Mouse (Mus musculus): ENCODE data around the gene Pef1. TPM values are rescaled to one million over a fixed set of nuclear protein-coding genes. Genes with fewer than 3 reads are reported as not detected.
A peak's percentile ranks its signal among the peaks of the same experiment; 100 is the strongest.

Pef1 gene
- total RNA-seq, 1 experiment, result 36.2 TPM

GRCm38 (mm10) chr4:130123020-130123419 lies 20.7 kb downstream of the Pef1 start:
- peak overlapping the region; percentile 22; the same call in 1 of the 2 replicates for H3K9ac ChIP-seq (ENCODE audit: insufficient read depth, low read depth, low read length, poor library complexity, severe bottlenecking)
- DNase-seq (ENCODE audit: low read depth, low spot score), result no peak
- no peak overlapping the region for H3K4me3 ChIP-seq (ENCODE audit: insufficient read depth in 1 of 2, low read depth in 1 of 2, low read length in 2 of 2, poor library complexity in 1 of 2, severe bottlenecking in 1 of 2)
- no peak overlapping the region for H3K27ac ChIP-seq (ENCODE audit: insufficient read depth, low read depth, low read length, poor library complexity, severe bottlenecking)
- H3K4me1 ChIP-seq (ENCODE audit: control insufficient read depth in 2 of 2, insufficient read depth in 2 of 2, low read length in 2 of 2, poor library complexity in 1 of 2), result peaks cover 0 to 5% of the 10 kb centered on the region in 2 experiments; a peak in 2 of 4 replicates
- H3K9me3 ChIP-seq (ENCODE audit: control insufficient read depth, insufficient read depth, low read depth, low read length), result no peaks in the 10 kb centered on the region
- TF ChIP-seq HCFC1 (IDR thresholded peaks at IDR 0.05; ENCODE audit: borderline replicate concordance, insufficient read depth, low read length) (no peak), CHD2 (IDR thresholded peaks at IDR 0.05; ENCODE audit: low read depth, low read length) (no peak), ZNF384 (IDR thresholded peaks at IDR 0.05; ENCODE audit: low read depth, low read length) (no peak), MAFK (IDR thresholded peaks at IDR 0.05; ENCODE audit: insufficient read depth, low read depth, low read length) (no peak), ZC3H11A (IDR thresholded peaks at IDR 0.05; ENCODE audit: borderline replicate concordance, low read depth, low read length) (no peak)
- in situ Hi-C loops (cut with MboI; ENCODE audit: low sequenced_read_pairs in 2 of 2, unreplicated experiment in 2 of 2), result no loop called here
- peaks cover 20% of the 10 kb centered on the region for H3K36me3 ChIP-seq (ENCODE audit: control insufficient read depth, insufficient read depth, low read length, poor library complexity, severe bottlenecking)

- Histone ChIP-seq H3K9ac (ENCODE audit: insufficient read depth, low read depth, low read length, poor library complexity, severe bottlenecking) (no peak overlapping the region), H3K36me3 (ENCODE audit: control insufficient read depth, insufficient read depth, low read length, poor library complexity, severe bottlenecking) (peaks cover 21% of the 10 kb centered on the region), H3K27ac (ENCODE audit: insufficient read depth, low read depth, low read length, poor library complexity, severe bottlenecking) (no peak overlapping the region), H3K4me3 (ENCODE audit: insufficient read depth in 1 of 2, low read depth in 1 of 2, low read length in 2 of 2, poor library complexity in 1 of 2, severe bottlenecking in 1 of 2) (no peak overlapping the region), H3K4me1 (ENCODE audit: control insufficient read depth in 2 of 2, insufficient read depth in 2 of 2, low read length in 2 of 2, poor library complexity in 1 of 2) (peaks cover 0 to 5% of the 10 kb centered on the region in 2 experiments; a peak in 2 of 4 replicates), H3K9me3 (ENCODE audit: control insufficient read depth, insufficient read depth, low read depth, low read length) (no peaks in the 10 kb centered on the region)
- TF ChIP-seq HCFC1 (IDR thresholded peaks at IDR 0.05; ENCODE audit: borderline replicate concordance, insufficient read depth, low read length) (no peak), ZNF384 (IDR thresholded peaks at IDR 0.05; ENCODE audit: low read depth, low read length) (no peak), ZC3H11A (IDR thresholded peaks at IDR 0.05; ENCODE audit: borderline replicate concordance, low read depth, low read length) (no peak), CHD2 (IDR thresholded peaks at IDR 0.05; ENCODE audit: low read depth, low read length) (no peak), MAFK (IDR thresholded peaks at IDR 0.05; ENCODE audit: insufficient read depth, low read depth, low read length) (no peak)
- DNase-seq (ENCODE audit: low read depth, low spot score), result no peak
- in situ Hi-C loops (cut with MboI; ENCODE audit: low sequenced_read_pairs in 2 of 2, unreplicated experiment in 2 of 2), result no loop called here
Observed at GRCm38 (mm10) chr4:130124110-130124509, 21.8 kb downstream of the Pef1 start.

GRCm38 (mm10) chr4:130125164-130125563 lies 22.8 kb downstream of the Pef1 start:
- peaks cover 21% of the 10 kb centered on the region for H3K36me3 ChIP-seq (ENCODE audit: control insufficient read depth, insufficient read depth, low read length, poor library complexity, severe bottlenecking)
- H3K27ac ChIP-seq (ENCODE audit: insufficient read depth, low read depth, low read length, poor library complexity, severe bottlenecking), result no peak overlapping the region
- peaks cover 0 to 5% of the 10 kb centered on the region in 2 experiments; a peak in 2 of 4 replicates for H3K4me1 ChIP-seq (ENCODE audit: control insufficient read depth in 2 of 2, insufficient read depth in 2 of 2, low read length in 2 of 2, poor library complexity in 1 of 2)
- no peaks in the 10 kb centered on the region for H3K9me3 ChIP-seq (ENCODE audit: control insufficient read depth, insufficient read depth, low read depth, low read length)
- H3K9ac ChIP-seq (ENCODE audit: insufficient read depth, low read depth, low read length, poor library complexity, severe bottlenecking), result no peak overlapping the region
- no peak for DNase-seq (ENCODE audit: low read depth, low spot score)
- H3K4me3 ChIP-seq (ENCODE audit: insufficient read depth in 1 of 2, low read depth in 1 of 2, low read length in 2 of 2, poor library complexity in 1 of 2, severe bottlenecking in 1 of 2), result no peak overlapping the region
- in situ Hi-C loops (cut with MboI; ENCODE audit: low sequenced_read_pairs in 2 of 2, unreplicated experiment in 2 of 2), result no loop called here
- TF ChIP-seq HCFC1 (IDR thresholded peaks at IDR 0.05; ENCODE audit: borderline replicate concordance, insufficient read depth, low read length), result no peak
- no peak for TF ChIP-seq ZC3H11A (IDR thresholded peaks at IDR 0.05; ENCODE audit: borderline replicate concordance, low read depth, low read length)
- no peak for TF ChIP-seq MAFK (IDR thresholded peaks at IDR 0.05; ENCODE audit: insufficient read depth, low read depth, low read length)
- TF ChIP-seq CHD2 (IDR thresholded peaks at IDR 0.05; ENCODE audit: low read depth, low read length), result no peak
- no peak for TF ChIP-seq ZNF384 (IDR thresholded peaks at IDR 0.05; ENCODE audit: low read depth, low read length)

- in situ Hi-C loops (cut with MboI; ENCODE audit: low sequenced_read_pairs in 2 of 2, unreplicated experiment in 2 of 2), result no loop called here
Observed at GRCm38 (mm10) chr4:130125935-130126334, 23.6 kb downstream of the Pef1 start.

More at GRCm38 (mm10) chr4:130125935-130126334, 23.6 kb downstream of the Pef1 start:
- H3K4me3 ChIP-seq (ENCODE audit: insufficient read depth in 1 of 2, low read depth in 1 of 2, low read length in 2 of 2, poor library complexity in 1 of 2, severe bottlenecking in 1 of 2), result no peak overlapping the region
- no peak overlapping the region for H3K27ac ChIP-seq (ENCODE audit: insufficient read depth, low read depth, low read length, poor library complexity, severe bottlenecking)
- no peak for TF ChIP-seq ZC3H11A (IDR thresholded peaks at IDR 0.05; ENCODE audit: borderline replicate concordance, low read depth, low read length)
- TF ChIP-seq MAFK (IDR thresholded peaks at IDR 0.05; ENCODE audit: insufficient read depth, low read depth, low read length), result no peak
- no peak for TF ChIP-seq ZNF384 (IDR thresholded peaks at IDR 0.05; ENCODE audit: low read depth, low read length)
- TF ChIP-seq CHD2 (IDR thresholded peaks at IDR 0.05; ENCODE audit: low read depth, low read length), result no peak
- TF ChIP-seq HCFC1 (IDR thresholded peaks at IDR 0.05; ENCODE audit: borderline replicate concordance, insufficient read depth, low read length), result no peak
- no peak for DNase-seq (ENCODE audit: low read depth, low spot score)
- no peak overlapping the region for H3K9ac ChIP-seq (ENCODE audit: insufficient read depth, low read depth, low read length, poor library complexity, severe bottlenecking)
- H3K4me1 ChIP-seq (ENCODE audit: control insufficient read depth in 2 of 2, insufficient read depth in 2 of 2, low read length in 2 of 2, poor library complexity in 1 of 2), result peaks cover 0 to 7% of the 10 kb centered on the region in 2 experiments; a peak in 3 of 4 replicates
- no peaks in the 10 kb centered on the region for H3K9me3 ChIP-seq (ENCODE audit: control insufficient read depth, insufficient read depth, low read depth, low read length)
- peaks cover 21% of the 10 kb centered on the region for H3K36me3 ChIP-seq (ENCODE audit: control insufficient read depth, insufficient read depth, low read length, poor library complexity, severe bottlenecking)
